Mouse (Mus musculus) heart, postnatal 0 days (tissue): ENCODE data around the gene Rapgef6.

Experiments
- CTCF ChIP-seq: IDR thresholded peaks from 2 replicates; pipeline ENCODE4 v1.5.1; 2016; ENCODE audit warnings: antibody characterized with exemption, control low read depth, low read depth
- EP300 ChIP-seq: IDR thresholded peaks from 2 replicates; pipeline ENCODE4 v1.6.1; 2016; ENCODE audit warnings: antibody characterized with exemption, low read depth

GRCm38 (mm10) chr11:54729311-54729710 lies 206.7 kb downstream of the Rapgef6 start:
- TF ChIP-seq CTCF = no peak
- TF ChIP-seq EP300 = no peak
